Mouse (Mus musculus) neutrophil, adult 59 days (primary cell): ENCODE results near the gene Rsad1. TPM values are rescaled to one million over a fixed set of nuclear protein-coding genes. Genes with fewer than 3 reads are reported as not detected.

Experiments
- total RNA-seq, 2 experiments: library from RNA; stranded (reverse); gene quantifications; 1 replicate in 1 of 2; 2 replicates in 1 of 2; pipeline ENCODE4 v1.2.4; 2023

Gene Rsad1
- under 1 TPM; 0.57 to 0.62 TPM for total RNA-seq

DNA sequence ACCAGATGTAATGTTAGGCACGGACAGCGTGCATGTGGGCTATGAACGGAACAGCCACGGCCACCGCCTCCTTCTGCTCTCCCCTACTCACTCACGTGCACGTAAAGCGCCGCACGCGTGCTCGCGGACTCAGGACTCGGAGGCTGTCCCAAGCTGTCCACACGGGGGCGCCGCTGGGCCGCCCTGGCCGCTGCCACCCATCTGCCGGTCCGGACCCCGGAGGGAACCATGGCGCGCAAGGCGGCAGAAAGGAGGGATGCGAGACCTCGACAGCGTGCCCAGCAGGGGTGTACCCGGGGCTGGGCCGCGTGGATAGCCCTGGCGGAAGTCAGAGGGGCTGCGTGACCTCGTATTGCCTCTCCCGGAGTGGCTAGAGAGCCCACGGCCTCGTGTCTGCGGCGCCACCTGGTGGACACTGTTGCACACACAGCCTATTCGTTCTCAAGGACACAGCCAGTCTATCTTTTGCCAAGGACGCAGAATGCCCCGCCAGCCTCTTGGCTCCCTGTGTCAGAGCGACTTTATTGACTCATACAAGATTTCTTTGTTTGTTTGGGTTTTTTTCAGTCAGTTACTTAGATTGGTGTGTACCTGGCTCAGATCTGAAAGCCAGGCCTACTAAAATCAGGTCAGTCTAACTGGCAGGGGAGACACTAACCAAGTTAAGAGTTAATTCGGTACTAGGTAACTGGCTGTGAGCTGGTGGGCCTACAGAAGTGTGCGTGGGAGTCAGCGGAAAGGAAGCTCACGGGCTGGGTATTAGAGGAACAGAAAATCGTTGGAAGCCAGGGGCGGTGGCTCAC, at the start of gene Rsad1:
Gene Rsad1, minus strand, starts transcription at position 368 of the 803 bp plus-strand sequence.

DNA sequence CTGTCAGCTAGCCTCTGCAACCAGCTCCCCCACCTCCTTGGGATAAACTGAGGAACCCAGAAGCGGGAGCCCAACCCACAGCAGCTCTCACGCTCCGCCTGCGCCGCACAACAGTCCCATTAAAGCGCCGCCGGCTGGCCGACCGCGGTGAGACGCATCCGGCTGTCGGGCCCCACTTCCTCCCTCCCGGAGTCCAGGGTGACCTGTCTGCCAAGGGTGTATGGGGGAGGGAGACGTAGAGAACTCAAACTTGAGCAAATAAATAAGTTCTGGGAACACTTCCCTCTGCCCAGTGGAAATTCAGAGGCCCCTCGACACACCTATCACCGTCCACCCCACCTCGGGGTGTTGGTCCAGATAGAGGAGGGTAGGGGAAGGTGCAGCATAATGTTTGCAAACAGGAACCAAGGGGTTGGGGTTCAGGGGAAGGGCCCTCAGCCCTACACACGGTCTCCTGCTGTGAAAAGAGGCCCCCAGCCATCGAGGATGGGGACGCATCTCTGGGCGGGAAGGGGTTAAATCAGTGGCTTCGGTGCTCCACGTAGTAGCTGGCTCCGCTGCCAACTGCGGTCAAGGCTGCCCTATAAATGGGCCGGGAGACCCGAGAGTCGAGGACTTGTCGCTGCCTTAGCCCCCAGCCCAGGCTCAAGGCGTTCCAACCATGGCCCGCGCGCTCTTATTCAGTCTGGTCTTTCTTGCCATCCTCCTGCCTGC, 15.5 kb upstream of the Rsad1 start, which contains the start of gene Chad:
Gene Chad, plus strand, starts transcription at position 611 of the 714 bp plus-strand sequence.

DNA sequence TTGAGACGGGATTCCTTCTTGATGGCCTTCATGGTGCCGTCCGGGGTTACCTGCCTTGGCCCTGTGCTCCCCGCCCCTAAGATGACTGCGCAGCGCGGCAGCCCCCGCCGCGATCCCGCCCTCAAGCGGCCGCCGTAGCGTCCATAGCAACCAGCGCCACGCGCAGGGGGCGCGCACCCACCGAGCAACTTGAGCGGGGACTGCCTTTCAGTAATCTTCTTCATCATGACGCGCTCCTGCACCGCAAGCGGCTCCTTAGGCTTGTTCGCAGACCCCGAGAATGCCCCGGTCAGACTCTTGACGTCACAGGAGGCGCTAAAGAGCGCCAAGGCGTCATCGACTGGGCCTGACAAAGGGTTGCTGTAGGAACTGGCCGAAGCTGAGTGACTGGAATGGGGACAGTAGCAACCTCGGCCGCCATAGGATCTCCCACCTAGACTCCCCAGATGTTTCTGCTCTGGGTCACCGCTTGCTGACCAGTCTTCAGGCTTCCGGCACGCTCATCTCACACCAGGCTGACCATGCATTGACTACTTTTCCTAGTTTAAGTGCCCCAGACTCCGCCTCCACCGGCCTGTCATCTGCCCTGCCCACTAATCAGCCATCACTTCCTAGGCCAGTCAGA, 27.7 kb downstream of the Rsad1 start, which contains the start of gene Mycbpap:
Gene Mycbpap, minus strand, starts transcription at position 524 of the 625 bp plus-strand sequence.

GRCm38 (mm10) chr11:94499661-94500152, 49.3 kb downstream of the Rsad1 start, which contains the start of gene Epn3:
TSS of gene Epn3 (minus strand) at chr11:94499974.

Other genes starting within 250 kb of the Rsad1 start
- gene Luc7l3, start 227.3 kb downstream of the Rsad1 start, total RNA-seq = 10 to 100 TPM; 36.8 to 43.8 TPM
- 10 to 100 TPM; 27.6 to 28.6 TPM for gene Ankrd40, start 221.3 kb downstream of the Rsad1 start, total RNA-seq
- 1 to 10 TPM; 2.6 to 4.2 TPM for gene Abcc3, start 156.3 kb downstream of the Rsad1 start, total RNA-seq
- gene Cacna1g, start 75.1 kb downstream of the Rsad1 start, total RNA-seq = 1 to 10 TPM in 1 of 2 experiments, under 1 TPM in 1; 0.37 to 2.5 TPM
- not detected for gene Spata20, start 63.1 kb downstream of the Rsad1 start, total RNA-seq
- not detected for gene Epn3, start 49.3 kb downstream of the Rsad1 start, total RNA-seq
- not detected for gene Mycbpap, start 27.5 kb downstream of the Rsad1 start, total RNA-seq
- not detected for gene Chad, start 15.8 kb upstream of the Rsad1 start, total RNA-seq
- gene Acsf2, start 52.6 kb upstream of the Rsad1 start, total RNA-seq = 1 to 10 TPM; 1.4 to 2.4 TPM
- 10 to 100 TPM; 68.3 to 74.2 TPM for gene Lrrc59, start 80.5 kb upstream of the Rsad1 start, total RNA-seq
- 10 to 100 TPM; 15.7 to 17.0 TPM for gene Mrpl27, start 104.5 kb upstream of the Rsad1 start, total RNA-seq
- 10 to 100 TPM in 1 of 2 experiments, 1 to 10 TPM in 1; 8.1 to 10.2 TPM for gene Eme1, start 104.7 kb upstream of the Rsad1 start, total RNA-seq
- 1 to 10 TPM; 4.8 to 5.8 TPM for gene Xylt2, start 128.3 kb upstream of the Rsad1 start, total RNA-seq
- gene Gm11541, start 155.2 kb upstream of the Rsad1 start, total RNA-seq = not detected
- gene Cdc34b, start 192.5 kb upstream of the Rsad1 start, total RNA-seq = not detected
- not detected for gene Tmem92, start 233.4 kb upstream of the Rsad1 start, total RNA-seq